Mouse (Mus musculus): Measurements from ENCODE around the gene Gm20403. TPM values are rescaled to one million over a fixed set of nuclear protein-coding genes. Genes with fewer than 3 reads are reported as not detected.

The Gm20403 gene
- total RNA-seq (2023): not detected

GRCm38 (mm10) chr12:54986052-54986717 is at the start of gene Gm20403:
TSS of gene Gm20403 (minus strand) at chr12:54986529.

GRCm38 (mm10) chr12:55013626-55014398 is 27.5 kb upstream of the Gm20403 start, which contains the start of gene Baz1a:
TSS of gene Baz1a (minus strand) at chr12:55014348.

Other genes with a start within 250 kb of the Gm20403 start
- gene Snx6, start 190.8 kb downstream of the Gm20403 start, total RNA-seq (2023): 10 to 100 TPM; 59.5 to 66.4 TPM
- gene Cfl2, start 123.7 kb downstream of the Gm20403 start, total RNA-seq (2023): 10 to 100 TPM; 29.7 to 34.5 TPM
- 100 to 1,000 TPM in 1 of 2 experiments, 10 to 100 TPM in 1; 95.8 to 103 TPM for gene Baz1a, start 27.8 kb upstream of the Gm20403 start, total RNA-seq (2023)
- gene 2700097O09Rik, start 93.6 kb upstream of the Gm20403 start, total RNA-seq (2023): 10 to 100 TPM; 10.3 to 12.7 TPM
- 10 to 100 TPM; 57.3 to 61.0 TPM for gene Srp54a, start 93.7 kb upstream of the Gm20403 start, total RNA-seq (2023)
- 1 to 10 TPM in 1 of 2 experiments, not detected in 1; 9.0 TPM for gene Fam177a, start 137.9 kb upstream of the Gm20403 start, total RNA-seq (2023)
- 10 to 100 TPM; 23.3 to 25.3 TPM for gene Srp54b, start 168.6 kb upstream of the Gm20403 start, total RNA-seq (2023)
- 10 to 100 TPM; 11.5 to 21.2 TPM for gene 1700047I17Rik2, start 213.1 kb upstream of the Gm20403 start, total RNA-seq (2023)
- 10 to 100 TPM; 17.9 to 20.3 TPM for gene Srp54c, start 243.6 kb upstream of the Gm20403 start, total RNA-seq (2023)